Mouse (Mus musculus): ENCODE data around the gene Fcgrt. TPM values are rescaled to one million over a fixed set of nuclear protein-coding genes. Genes with fewer than 3 reads are reported as not detected.
A peak's percentile ranks its signal among the peaks of the same experiment; 100 is the strongest.
"Not testable (repeated sequence)": the region's sequence is repeated elsewhere in the genome, so short reads cannot be mapped to it uniquely, and the experiment has no call there.

Gene Fcgrt
- polyA plus RNA-seq, 1 experiment from 2014 or later, result 93.5 TPM

DNA sequence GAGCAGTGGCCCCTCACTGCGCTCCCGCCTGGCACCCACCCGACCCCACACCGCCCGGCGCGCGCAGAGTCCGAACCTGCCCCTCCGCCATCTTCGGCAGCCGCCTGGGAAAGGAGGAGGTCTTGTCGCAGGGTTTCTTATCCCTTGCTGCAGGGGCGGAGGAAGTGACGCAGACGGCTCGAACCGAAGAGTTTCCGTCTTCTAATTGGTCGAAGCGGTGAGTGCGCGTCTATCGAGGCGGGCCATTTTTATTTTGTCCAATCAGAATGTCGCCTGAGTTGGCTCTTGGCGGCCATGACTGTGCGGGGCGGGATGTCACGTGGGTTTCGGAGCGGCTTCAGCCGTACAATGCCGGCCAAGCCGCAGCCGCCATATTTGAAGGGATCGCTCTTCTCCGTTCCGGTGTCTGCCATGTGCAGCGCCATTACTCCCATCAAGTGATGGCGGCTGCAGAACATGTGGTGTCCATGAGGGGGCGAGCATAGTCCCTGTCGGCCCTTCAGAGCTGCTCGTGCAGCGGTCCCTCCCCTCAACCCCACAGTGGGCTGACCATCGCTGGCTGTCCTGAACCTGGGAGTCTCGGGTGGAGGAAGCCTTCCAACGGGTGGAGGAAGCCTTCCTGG lies 25.1 kb upstream of the Fcgrt start, which contains the start of gene Rpl13a:
TSS of gene Rpl13a (minus strand) at position 138 of the 623 bp plus-strand sequence.
- peak within 1 kb of the TSS; percentile 99 for H3K9ac ChIP-seq
- ATAC-seq (replicated peaks; ENCODE audit: low FRiP score), result peak; percentile 94

DNA sequence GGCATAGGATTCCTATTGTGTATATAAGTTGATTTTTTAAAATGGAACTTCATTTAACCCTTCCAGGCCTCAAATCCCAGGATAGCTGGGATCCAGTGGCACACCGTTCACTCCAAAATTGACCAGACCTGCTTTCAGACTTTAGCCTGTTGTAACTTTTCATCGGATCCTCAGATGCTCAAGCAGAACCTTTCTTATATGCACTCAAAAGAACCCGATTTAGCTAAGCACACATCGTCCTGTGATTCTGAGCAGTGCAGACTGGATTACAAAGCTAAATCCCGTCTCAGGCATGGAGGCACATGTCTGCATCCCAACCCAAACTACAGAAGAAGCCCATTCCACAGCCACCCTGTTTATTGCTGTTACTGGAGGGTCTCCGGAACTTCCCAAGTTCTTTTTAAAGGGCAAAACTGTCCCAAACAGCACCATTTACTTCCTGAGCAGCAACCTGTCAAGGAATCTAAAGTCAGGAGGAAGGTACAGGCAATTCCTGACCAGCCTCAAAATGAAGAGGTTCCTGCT lies 24.1 kb upstream of the Fcgrt start:
- Histone ChIP-seq H3K4me3 (replicated peaks) (peak overlapping the region; percentile 90), H3K9me3 (replicated peaks) (no peaks in the 10 kb centered on the region), H3K36me3 (peaks cover 34% of the 10 kb centered on the region), H3K4me1 (peaks cover 45% of the 10 kb centered on the region), H3K27ac (peak overlapping the region; percentile 94), H3K27me3 (no peaks in the 10 kb centered on the region), H3K9ac (peak overlapping the region; percentile 99), H3K4me2 (peak overlapping the region; percentile 69)
- WGBS, result 2% methylated on average over 6 of the region's 6 CpGs
- no peak for ATAC-seq (replicated peaks; ENCODE audit: low FRiP score)

More for the DNA sequence above, 25.1 kb upstream of the Fcgrt start, which contains the start of gene Rpl13a:
- WGBS, result under 1% methylated on average over 48 of the region's 48 CpGs
- no peaks in the 10 kb centered on the region for H3K9me3 ChIP-seq (replicated peaks)
- peak within 1 kb of the TSS; percentile 94 for H3K27ac ChIP-seq
- peaks cover 39% of the 10 kb centered on the region for H3K4me1 ChIP-seq
- H3K4me3 ChIP-seq (replicated peaks), result peak within 1 kb of the TSS; percentile 90
- H3K36me3 ChIP-seq, result peaks cover 29% of the 10 kb centered on the region
- peak within 1 kb of the TSS; percentile 69 for H3K4me2 ChIP-seq
- H3K27me3 ChIP-seq, result no peaks in the 10 kb centered on the region

DNA sequence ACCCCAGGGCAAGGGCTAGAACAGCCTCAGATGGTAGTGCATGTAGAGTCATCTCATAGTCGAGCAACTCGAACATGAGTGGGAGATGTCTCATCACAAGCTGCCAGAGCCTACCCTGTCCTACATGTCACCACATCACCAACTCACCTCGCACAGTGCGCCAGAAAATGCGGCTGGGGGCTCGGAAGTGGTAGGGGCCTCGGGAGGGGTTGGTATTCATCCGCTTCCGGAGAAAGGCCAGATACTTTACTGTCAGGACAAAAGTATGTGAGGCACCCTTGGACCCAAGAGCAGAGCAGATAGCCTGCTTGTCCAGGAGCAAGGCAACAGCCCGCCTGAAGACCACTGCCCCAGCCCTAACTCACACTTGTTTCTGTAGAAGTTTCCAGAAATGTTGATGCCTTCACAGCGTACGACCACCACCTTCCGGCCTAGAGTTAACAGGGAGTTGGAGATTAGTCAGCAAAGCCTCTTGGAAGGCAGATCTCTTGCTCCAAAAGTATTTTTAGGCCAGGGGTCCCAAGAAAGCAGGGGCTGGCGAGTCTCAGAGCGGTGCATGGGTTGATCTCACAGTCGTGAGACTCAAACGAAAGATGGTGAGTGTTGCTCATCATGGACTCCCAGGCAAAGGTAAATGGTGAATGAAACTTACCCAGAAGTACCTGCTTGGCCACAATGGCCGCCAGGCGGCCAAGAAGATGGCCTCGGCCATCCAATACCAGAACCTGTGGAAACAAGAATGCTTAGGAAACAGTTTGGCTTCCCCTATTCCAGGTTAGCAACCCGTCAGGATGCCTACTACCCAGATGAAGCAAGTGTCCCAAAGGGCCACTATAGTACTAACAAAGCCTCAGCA lies 23.4 kb upstream of the Fcgrt start:
- Histone ChIP-seq H3K4me1 (peaks cover 52% of the 10 kb centered on the region), H3K36me3 (peaks cover 40% of the 10 kb centered on the region), H3K4me3 (replicated peaks) (peak overlapping the region; percentile 90), H3K9ac (peak overlapping the region; percentile 99), H3K4me2 (peak overlapping the region; percentile 69), H3K9me3 (replicated peaks) (no peaks in the 10 kb centered on the region), H3K27me3 (no peaks in the 10 kb centered on the region), H3K27ac (peak overlapping the region; percentile 94)
- no peak for ATAC-seq (replicated peaks; ENCODE audit: low FRiP score)
- WGBS, result 33% methylated on average over 21 of the region's 21 CpGs

DNA sequence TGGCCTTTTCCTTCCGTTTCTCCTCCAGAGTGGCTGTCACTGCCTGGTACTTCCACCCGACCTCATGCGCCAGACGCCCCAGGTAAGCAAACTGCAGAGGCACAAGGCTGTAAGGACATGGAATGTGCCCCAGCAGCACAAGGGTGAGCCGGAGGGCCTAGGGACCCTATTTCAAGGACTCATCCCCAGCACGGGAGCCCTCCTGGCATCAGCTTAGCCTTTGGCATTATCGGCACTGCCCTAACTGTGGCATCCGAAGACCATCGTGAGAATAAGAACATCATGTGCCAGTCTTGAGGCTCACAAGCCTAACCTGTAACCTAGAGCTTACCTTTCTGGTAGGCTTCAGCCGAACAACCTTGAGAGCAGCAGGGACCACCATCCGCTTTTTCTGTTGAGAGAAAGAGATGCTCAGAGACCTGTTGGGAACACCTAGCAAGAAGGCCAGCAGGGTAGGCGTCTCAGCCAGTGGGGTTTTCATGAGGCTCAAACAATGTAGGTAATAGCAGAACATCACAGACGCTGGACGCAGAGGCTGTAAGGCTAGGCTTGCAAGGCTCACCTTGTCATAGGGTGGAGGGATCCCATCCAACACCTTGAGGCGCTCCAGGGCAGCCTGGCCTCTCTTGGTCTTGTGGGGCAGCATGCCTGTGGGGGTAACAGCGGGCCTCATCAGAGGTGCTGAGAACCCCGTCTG lies 22.6 kb upstream of the Fcgrt start:
- 69% methylated on average over 17 of the region's 17 CpGs for WGBS
- peaks cover 48% of the 10 kb centered on the region for H3K36me3 ChIP-seq
- H3K4me2 ChIP-seq, result peak overlapping the region; percentile 69
- H3K27me3 ChIP-seq, result no peaks in the 10 kb centered on the region
- peak overlapping the region; percentile 99 for H3K9ac ChIP-seq
- H3K4me3 ChIP-seq (replicated peaks), result peak overlapping the region; percentile 90
- peaks cover 60% of the 10 kb centered on the region for H3K4me1 ChIP-seq
- H3K27ac ChIP-seq, result peak overlapping the region; percentile 94
- no peaks in the 10 kb centered on the region for H3K9me3 ChIP-seq (replicated peaks)
- no peak for ATAC-seq (replicated peaks; ENCODE audit: low FRiP score)

DNA sequence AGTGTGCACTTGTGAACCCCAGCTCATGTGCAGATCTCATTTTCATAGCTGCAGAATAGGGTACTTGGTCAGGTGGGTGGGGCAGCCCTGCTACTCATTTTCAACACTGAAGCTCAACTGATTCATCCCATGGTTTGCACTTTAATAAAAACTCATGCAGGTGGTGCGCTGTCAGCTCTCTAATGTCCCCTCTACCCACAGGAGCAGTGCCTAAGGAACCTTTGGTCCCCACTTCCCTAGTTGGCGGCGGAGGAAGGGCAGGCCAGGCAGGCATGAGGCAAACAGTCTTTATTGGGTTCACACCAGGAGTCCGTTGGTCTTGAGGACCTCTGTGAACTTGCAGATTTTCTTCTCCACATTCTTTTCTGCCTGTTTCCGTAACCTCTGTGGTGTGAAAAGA lies 22.0 kb upstream of the Fcgrt start:
- not testable (repeated sequence) for ATAC-seq (replicated peaks; ENCODE audit: low FRiP score); H3K9me3 ChIP-seq (replicated peaks); H3K27me3 ChIP-seq; H3K9ac ChIP-seq
- Histone ChIP-seq H3K4me1 (peaks cover 62% of the 10 kb centered on the region), H3K4me2 (peak overlapping the region; percentile 69), H3K36me3 (peaks cover 55% of the 10 kb centered on the region), H3K4me3 (replicated peaks) (peak overlapping the region; percentile 90), H3K27ac (peak overlapping the region; percentile 94)
- 68% methylated on average over 5 of the region's 5 CpGs for WGBS

DNA sequence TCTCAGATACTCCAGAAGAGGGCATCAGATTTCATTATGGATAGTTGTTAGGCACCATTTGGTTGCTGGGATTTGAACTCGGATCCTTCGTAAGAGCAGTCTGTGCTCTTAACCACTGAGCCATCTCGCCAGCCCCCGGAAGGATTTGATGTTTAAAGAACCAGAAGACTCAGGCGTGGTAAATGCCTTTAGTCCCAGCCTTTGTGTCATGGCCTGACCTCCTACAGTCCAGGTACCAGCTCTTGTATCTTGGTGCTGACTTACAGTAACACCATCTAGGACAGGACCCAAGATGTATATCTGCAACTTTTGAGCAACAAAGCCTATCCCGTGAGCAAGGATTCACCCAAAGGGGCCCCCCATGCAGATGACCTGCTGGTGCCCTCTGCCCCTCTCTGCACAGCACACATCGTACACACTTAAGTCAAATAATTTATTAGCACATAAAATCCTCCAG lies 21.5 kb upstream of the Fcgrt start:
- peaks cover 59% of the 10 kb centered on the region for H3K36me3 ChIP-seq
- H3K27me3 ChIP-seq, result no peaks in the 10 kb centered on the region
- peak overlapping the region; percentile 94 for H3K27ac ChIP-seq
- no peaks in the 10 kb centered on the region for H3K9me3 ChIP-seq (replicated peaks)
- peak overlapping the region; percentile 69 for H3K4me2 ChIP-seq
- 0 out of 2 replicates have a peak overlapping the region, but pooled peaks have one; percentile 3 for H3K9ac ChIP-seq
- 16% methylated on average over 7 of the region's 7 CpGs for WGBS
- H3K4me3 ChIP-seq (replicated peaks), result peak overlapping the region; percentile 90
- H3K4me1 ChIP-seq, result peaks cover 62% of the 10 kb centered on the region
- no peak for ATAC-seq (replicated peaks; ENCODE audit: low FRiP score)

DNA sequence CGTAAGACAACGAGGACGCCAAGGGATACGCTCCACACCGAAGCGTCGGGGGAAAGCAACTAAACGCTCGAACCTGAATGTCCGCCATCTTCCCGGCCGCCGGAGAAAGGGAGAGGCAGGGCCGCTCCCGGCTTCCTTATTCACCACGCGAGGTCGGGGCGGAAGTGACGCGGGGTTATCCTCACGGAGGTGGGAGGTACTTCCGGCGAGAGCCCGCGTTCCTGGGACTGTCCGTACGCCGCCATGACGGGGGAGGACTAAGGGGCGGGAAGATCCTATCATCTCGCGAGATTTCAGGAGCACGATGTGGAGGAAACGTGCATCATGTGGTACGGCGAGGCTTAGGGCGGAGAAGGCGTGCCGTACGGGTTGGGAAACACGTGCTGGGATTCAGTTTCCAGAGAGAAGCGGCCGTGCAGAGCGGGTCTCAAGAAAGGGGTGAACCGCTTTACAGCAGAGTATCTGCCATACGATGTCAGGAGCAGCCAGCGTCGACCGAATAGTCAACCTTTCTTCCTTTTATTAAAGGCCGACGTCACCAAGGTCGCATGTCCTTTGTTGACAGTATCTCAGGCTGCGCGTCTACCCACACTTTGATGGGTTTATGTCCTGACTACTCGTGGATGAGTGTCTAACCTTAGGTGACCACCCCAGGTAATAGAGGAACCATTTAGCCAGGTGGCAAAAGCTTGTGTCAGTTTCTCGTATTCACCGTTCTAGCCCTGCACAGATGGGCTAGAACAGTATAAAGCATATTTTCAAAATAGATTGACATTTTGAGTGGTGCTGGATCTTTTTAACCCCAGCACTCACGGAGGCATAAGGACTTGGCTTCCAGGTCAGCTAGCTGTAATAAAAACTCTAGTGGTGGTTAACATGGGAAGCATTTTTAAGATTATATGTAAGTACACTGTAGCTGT lies 20.8 kb upstream of the Fcgrt start, which contains the start of gene Rps11:
TSS of gene Rps11 (minus strand) at position 216 of the 920 bp plus-strand sequence.
- Histone ChIP-seq H3K36me3 (peaks cover 66% of the 10 kb centered on the region), H3K4me2 (peak within 1 kb of the TSS; percentile 69), H3K27me3 (no peaks in the 10 kb centered on the region), H3K27ac (peak within 1 kb of the TSS; percentile 94), H3K4me1 (peaks cover 58% of the 10 kb centered on the region), H3K4me3 (replicated peaks) (peak within 1 kb of the TSS; percentile 90), H3K9ac (peak within 1 kb of the TSS; percentile 98), H3K9me3 (replicated peaks) (no peaks in the 10 kb centered on the region)
- ATAC-seq (replicated peaks; ENCODE audit: low FRiP score), result peak; percentile 84
- under 1% methylated on average over 59 of the region's 59 CpGs for WGBS

DNA sequence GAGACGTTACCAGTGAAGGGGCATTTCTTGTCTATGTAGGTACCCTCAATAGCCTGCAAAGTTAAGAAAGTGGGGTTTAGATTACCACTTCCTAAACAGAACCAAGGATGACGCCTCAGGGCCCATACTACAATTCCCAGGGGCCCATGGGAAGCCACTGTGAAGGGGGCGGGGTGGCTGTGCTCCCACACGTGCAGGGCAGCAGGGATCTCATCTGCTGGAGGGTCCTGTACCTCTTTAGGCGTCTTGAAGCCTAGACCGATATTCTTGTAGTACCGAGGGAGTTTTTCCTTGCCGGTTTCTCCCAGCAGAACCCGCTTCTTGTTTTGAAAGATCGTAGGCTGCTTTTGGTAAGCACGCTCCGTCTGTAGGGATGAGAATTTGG lies 19.5 kb upstream of the Fcgrt start:
- ATAC-seq (replicated peaks; ENCODE audit: low FRiP score), result no peak
- Histone ChIP-seq H3K4me2 (peak overlapping the region; percentile 64), H3K27ac (peak overlapping the region; percentile 94), H3K4me3 (replicated peaks) (peak overlapping the region; percentile 90), H3K36me3 (peaks cover 75% of the 10 kb centered on the region), H3K27me3 (no peaks in the 10 kb centered on the region), H3K9ac (peak overlapping the region; percentile 98), H3K4me1 (peaks cover 53% of the 10 kb centered on the region), H3K9me3 (replicated peaks) (no peaks in the 10 kb centered on the region)
- WGBS, result 16% methylated on average over 12 of the region's 12 CpGs

DNA sequence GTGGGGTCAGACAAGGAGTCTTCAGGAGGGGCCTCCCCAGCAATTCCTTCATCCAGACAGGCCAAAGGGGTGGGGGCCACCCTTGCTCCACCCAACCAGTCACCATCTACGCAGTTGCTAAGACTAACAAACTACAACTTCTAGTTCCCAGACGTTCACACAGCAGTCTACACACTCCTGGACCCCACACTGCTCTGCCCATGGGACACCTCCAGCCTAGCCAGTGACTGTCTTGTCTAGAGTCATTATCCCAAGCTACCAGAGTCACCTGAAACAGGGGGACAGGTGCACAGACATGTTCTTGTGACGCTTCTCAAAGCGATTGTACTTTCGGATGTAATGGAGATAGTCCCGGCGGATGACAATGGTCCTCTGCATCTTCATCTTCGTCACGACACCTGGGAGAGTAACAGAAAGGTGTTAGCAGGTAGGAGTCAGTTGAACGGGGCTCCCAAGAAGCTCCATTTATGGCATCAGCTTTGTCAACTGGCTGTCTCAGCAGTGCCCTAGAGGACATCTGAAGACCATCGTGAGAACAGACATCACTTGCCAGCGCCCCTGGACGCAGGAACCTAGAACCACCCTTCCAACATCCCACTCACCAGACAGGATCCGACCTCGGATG lies 19.0 kb upstream of the Fcgrt start:
- H3K27me3 ChIP-seq, result no peaks in the 10 kb centered on the region
- WGBS, result 81% methylated on average over 15 of the region's 15 CpGs
- H3K4me1 ChIP-seq, result peaks cover 57% of the 10 kb centered on the region
- H3K36me3 ChIP-seq, result peaks cover 75% of the 10 kb centered on the region
- H3K9me3 ChIP-seq (replicated peaks), result no peaks in the 10 kb centered on the region
- H3K27ac ChIP-seq, result peak overlapping the region; percentile 94; the same call in 1 of the 2 replicates
- ATAC-seq (replicated peaks; ENCODE audit: low FRiP score), result no peak
- H3K9ac ChIP-seq, result peak overlapping the region; percentile 98
- H3K4me2 ChIP-seq, result peak overlapping the region; percentile 64
- peak overlapping the region; percentile 90 for H3K4me3 ChIP-seq (replicated peaks)

DNA sequence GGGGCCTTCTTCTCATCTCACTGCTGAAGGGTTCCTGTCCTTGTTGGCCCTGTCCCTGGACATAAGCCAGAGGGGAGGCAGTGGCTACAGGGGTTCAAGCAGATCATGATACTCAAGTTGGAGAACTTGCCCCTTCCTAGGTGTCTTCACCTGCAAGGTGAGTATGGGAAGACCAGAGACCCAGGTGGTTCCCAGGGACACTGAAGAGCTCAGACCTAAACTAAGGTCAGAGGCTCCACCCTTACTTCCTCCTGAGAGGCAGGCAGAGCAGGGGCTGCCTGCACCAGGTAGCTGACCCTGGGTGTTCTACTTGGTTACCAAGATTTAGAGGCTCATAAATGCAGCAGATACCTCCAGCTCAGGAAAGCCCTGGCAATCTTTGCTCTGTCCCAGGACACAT lies 18.3 kb upstream of the Fcgrt start:
- Histone ChIP-seq H3K4me2 (peak overlapping the region; percentile 14), H3K27me3 (no peaks in the 10 kb centered on the region), H3K4me3 (replicated peaks) (peak overlapping the region; percentile 90; the same call in 1 of the 2 replicates), H3K36me3 (peaks cover 69% of the 10 kb centered on the region), H3K9ac (peak overlapping the region; percentile 23), H3K27ac (peak overlapping the region; percentile 60), H3K4me1 (peaks cover 59% of the 10 kb centered on the region), H3K9me3 (replicated peaks) (no peaks in the 10 kb centered on the region)
- ATAC-seq (replicated peaks; ENCODE audit: low FRiP score), result no peak
